Mouse (Mus musculus) cerebellum, postnatal 4 days (tissue): Measurements from ENCODE around the gene Zfp524.

Experiments
- DNase-seq, 2 experiments: peaks; one replicate each; pipeline ENCODE4 v3.0.0; 2022; ENCODE audit warnings: low spot score in 2 of 2, mixed read lengths in 1 of 2

Zfp524 gene

DNA sequence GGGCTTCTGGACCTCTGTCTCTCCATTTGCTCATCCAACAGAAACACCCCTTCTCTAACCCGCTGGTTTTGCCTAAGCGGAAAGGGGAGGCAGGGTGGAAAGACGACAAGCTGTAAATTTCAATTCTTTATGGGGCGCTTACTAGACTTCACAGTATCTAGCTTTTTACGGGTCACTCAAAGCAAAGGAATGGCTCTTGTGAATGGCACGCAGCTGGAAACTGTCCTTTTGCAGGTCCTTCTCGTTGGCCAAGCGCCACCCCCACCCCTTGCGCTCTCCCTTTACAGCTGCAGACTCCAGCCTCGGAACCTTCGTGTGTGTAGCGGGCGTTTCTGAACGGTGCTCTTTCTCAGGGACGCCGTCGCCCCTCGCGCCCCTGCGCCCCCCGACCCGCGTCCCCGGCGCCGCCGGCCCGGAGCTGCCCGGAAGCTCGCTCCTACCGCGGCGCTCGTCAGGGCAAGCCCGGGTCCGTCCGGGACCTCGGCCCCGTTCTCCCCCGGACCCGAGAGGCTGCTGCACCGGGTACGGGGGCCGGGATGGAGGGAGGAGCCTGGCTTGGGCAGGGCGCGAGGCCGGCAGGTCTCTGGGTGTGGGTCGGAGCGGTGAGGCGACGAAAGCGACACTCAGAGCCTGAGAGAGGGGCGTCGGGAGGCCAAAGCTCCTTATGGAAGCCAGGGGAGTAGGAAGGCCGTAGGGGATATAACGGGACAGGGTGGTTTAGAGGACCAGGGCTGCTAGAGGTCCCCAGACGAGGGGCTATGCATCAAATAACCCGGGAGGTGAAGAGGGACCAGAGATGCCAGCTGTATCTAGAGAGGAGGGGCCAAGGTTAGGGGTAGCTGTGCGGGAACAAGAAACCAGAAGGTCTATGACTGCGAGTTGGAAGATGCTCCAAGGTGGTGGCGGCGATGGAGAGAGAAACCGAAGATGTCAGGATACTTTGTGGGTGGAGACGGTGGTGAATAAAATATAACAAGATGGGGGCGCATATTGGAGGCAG lies 37.3 kb downstream of the Zfp524 start, which contains the start of gene Zfp580:
Zfp580 (plus strand) TSS at position 346 of the 1,000 bp plus-strand sequence.
- peak; percentile 70 to 83 for DNase-seq

DNA sequence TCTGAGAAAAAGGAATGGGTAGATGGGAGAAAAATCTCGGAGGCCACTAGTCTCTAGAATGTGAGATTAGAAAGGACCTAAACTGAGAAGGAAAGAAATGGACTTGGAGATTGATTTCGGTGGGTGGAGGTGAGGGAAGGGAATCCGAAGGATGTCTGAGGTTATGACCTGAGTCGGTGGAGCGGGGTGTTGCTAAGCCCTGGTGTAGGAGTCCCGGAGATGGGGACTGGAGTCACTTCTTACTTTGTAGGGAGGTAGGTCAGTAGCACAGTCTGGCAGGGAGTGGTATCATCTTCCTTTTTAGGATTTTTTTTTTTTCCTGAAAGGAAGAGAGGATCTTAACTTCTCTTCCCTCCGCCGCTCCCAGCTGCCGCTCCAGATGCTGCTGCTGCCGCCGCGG lies 38.2 kb downstream of the Zfp524 start:
- no peak for DNase-seq

DNA sequence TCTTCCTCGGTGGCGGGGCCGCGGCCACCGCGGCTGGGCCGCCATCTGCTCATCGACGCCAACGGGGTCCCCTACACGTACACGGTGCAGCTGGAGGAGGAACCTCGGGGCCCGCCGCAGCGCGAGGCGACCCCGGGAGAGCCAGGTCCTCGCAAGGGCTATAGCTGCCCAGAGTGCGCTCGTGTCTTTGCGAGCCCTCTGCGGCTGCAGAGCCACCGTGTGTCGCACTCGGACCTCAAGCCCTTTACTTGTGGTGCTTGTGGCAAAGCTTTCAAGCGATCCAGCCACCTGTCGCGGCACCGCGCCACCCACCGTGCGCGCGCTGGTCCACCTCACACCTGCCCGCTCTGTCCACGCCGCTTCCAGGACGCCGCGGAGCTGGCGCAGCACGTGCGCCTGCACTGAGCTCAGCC lies 38.7 kb downstream of the Zfp524 start:
- DNase-seq: no peak

DNA sequence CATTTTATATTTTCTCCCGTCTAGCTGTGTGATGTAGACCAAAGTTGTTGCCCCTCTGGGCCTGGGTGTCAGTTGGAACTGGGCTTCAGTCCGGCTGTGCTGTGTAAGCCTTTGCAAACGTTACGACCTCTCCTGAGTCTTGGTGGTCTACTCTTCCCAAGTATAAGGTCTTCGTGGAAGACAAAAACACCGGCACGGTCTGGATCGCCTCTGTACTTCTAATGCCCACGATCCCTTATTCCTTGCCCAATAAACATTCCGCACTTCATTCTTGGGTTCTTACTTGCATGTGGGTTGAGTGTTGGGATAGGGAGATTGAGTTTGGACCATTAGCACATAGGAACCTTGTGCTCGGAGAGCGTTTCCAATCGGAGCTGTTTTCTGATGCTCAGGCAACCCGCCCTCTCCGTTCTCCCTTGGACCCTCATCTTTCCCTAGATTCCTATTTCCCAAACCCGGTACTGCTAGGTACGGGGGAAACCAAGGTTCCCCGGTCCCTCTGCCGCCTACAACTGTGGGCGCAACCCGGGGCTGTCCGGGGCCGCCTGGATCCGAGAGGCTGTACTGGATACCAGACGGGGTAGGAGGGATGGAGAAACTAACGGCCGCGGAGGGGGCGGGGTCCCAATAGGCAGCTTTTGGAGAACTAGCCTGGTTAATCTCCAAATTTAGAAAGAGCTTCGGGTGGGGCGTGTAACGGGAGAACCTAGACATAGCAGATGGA lies 39.4 kb downstream of the Zfp524 start:
- no peak for DNase-seq

DNA sequence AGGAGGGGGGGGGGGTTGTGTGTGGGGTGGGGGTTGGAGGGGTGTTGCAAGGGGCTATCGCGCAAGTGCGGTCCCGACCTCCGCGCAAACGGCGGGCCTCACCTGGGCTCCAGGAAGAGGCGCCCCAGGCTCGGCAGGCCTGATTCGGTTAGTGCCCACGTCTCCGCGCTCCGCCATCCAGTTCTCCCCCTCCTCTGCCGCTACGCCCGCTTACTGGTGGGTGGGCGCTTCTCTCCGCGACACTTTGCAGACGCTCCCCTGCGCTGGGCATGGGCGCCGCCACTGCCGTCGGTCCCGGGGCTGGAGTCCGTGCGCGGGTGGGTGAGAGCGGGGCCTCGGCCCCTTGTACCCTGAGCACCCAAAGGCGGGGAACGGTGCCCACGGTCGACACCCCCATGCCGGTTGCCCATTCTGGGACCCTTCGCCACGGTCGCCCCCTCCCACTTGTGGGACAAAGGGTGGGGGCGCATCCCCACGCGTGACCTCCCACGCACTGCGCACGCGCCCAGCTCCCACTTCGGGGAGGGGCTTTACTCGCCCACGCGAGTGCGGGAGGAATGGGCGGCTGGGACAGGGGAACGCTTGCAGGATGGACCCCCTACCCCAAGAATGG lies 42.5 kb downstream of the Zfp524 start:
- peak in 1 of 2 experiments; percentile 45 for DNase-seq

DNA sequence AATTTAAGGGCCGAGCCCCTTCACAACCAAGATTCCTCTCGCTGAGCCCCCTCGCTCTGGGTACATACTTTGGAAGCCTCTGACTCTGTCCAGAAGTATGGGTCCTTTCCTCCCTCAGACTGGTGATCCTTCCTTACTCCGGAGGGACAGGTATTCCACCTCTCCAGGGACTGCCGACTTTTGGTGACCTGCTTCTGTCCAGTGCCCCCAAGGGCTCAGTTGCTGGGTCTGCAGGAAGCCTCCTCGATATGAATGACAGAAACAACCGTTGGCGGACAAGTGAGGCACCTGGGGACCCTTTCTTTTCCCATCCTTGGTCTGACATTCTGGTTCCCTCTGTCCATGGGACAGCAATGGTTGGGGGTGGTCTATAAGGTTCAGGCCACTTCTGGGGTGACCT lies 43.2 kb downstream of the Zfp524 start:
- DNase-seq: no peak

DNA sequence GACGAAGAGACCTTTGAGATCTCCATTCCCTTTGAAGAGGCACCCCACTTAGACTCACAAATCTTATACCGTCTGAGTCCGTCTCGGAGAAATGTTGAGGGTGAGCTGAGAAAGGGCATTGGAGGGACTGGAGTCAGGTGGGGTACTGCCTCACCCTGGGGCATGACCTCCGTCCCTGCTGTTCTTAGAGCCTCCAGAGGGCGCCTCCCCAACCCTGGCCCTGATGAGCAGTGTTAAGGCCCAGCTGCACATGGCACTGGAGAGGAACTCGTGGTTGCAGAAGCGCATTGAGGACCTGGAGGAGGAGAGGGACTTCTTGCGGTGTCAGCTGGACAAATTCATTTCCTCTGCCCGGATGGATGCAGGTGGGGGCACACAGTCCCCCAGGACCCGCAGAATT lies 43.6 kb downstream of the Zfp524 start:
- no peak for DNase-seq

DNA sequence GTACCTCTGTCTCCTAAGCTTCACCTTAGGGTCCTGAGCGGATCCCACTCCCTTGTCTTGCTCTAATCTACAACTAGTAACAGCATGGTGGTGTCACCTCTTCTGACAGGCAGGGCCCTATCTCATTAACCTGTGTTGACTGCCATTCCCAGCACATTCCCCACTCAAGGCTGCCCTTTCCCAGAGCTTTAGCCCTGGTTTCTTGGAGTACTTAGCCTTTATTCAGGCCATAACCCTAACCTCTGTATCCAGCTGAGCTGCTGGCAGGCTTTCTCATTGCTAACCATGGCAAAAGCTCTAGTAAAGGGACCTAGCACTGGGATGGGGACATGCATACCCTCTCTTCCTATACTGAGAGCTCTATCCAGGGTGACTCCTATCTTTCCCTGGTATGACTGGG lies 44.4 kb downstream of the Zfp524 start:
- no peak for DNase-seq

DNA sequence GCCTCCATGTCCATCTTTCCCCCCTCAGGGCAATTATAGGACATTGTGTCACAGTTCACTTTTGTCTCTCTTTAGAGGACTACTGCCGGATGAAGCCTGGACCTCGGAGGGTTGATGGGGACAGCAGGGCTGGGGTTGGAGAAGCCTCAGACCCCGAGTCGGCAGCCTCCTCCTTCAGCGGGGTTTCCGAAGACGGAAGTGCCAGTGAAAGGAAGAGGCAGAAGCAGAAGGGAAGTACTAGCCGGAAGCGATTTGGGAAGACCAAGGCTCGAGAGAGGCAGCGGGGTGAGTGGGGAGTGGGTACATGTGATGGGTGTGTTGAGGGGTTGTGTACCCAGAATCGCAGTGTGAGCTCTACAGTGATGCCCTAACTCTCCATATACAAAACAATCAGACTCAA lies 45.2 kb downstream of the Zfp524 start:
- no peak for DNase-seq

DNA sequence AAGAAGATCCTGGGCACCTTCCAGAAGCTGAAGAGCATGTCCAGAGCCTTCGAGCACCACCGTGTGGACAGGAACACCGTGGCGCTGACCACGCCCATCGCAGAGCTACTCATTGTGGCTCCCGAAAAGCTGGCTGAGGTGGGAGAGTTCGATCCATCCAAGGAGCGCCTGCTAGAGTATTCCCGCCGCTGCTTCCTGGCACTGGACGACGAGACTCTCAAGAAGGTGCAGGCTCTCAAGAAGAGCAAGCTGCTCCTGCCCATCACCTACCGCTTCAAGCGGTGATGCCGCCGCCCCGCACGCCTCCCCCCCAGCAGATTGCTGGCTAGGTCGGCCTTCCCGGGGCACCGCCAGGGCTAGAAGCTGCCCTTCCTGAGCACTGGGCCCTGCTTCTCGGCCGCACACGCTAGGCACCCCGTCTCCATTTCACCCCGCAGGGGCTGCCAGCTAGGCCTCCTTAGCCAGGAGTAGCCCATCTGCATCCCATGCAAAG lies 46.1 kb downstream of the Zfp524 start:
- peak in 1 of 2 experiments; percentile 82 for DNase-seq

DNA sequence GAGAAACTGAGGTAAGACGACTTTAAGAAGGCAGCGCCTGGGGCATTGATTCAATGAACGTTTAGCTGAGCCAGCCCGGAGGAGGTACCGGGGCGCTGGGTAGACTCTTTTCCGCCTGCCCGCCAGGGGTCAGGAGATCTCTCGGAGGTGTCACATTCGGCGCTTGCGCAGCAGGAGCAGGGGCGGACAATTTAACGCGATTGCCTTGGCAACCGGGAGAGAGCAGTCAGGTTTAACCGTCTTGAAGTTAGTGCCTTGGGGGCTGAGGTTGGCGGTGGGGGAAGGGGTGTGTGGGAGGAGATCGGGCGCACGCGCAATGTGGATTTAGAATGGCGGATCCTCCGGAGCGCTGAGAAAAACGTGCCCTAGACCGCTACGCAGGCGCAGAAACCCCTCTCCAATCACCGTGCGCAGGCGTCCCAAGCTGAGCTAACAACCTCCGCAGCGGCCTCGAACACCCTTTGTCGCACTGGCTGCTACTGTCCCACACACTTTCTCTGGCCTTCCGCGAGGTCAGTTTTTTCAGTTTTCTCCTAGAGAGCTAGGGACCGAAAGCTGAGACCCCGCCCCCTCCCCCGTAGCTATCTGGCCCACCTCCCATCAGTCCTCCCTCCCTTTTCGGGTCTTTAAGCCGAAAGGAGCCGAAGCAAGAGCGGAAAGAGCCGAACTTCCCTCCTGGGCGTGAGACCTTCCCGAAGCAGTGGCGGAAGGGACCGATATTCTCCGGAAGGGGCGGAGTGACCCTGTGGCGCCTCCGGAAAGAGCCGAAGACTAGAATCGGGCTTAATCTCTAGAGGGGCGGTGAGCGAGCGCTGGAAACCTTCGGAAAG lies 46.9 kb downstream of the Zfp524 start:
- peak; percentile 97 to 99 for DNase-seq

DNA sequence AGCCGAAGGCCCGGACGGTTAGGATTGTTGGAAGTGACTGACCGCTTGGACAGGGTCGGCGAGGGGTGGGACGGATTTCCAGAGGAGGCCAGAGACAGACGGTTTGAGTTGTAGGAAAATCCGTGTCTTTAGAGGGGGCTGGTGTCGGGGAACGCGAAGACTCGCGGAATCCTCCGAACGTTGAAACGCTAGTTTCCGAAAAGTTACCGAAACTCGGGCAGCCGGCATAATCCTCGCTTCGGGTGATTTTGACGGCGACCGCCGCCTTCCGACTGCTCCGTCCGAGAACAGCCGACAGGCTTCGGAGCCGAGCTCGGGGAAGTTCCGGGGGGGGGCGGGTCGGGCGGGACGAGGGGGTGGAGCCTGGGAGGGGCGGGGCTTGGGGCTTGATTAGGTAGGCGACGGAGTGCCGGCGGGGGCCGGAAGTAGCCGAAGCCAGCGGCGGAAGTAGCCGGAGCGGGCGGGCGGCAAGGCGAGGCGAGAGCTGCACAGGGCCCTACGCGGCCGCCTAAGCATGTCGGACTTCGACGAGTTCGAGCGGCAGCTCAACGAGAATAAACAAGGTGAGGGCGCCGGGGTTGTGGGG lies 47.7 kb downstream of the Zfp524 start, which contains the start of gene U2af2:
U2af2 (plus strand) TSS at position 370 of the 586 bp plus-strand sequence.
- DNase-seq: peak; percentile 93 to 96

DNA sequence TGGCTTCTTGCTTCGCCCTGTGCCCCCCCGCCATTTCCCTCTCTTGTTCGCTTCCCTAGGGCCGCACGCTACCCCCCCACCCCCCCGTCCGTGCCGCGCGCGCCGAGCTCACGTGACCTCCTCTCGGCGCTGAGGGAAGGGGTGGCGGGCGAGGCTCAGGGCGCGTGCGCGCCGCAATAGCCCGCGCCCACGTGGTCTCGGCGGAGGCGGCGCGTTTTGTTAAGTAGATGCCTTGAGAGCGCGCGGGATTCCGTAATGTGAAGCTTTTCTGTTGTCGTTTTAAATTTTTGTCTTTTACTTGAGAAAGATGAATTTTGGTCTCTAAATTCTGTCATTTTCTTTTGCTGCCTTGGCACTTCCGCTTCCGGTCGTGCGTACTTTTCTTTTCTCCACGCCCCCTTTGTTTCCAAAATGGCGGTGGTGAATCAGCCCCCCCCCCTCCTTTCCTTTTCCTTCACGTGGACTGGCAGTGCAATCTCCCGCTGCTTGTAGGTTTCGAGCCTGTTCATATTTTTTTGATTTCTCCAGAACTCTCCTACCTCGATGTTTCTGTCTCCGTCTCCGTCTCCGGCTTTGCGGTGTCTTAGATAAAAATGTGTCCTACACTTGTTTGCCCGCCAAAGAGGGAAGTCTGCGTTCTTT lies 48.3 kb downstream of the Zfp524 start:
- DNase-seq: no peak

DNA sequence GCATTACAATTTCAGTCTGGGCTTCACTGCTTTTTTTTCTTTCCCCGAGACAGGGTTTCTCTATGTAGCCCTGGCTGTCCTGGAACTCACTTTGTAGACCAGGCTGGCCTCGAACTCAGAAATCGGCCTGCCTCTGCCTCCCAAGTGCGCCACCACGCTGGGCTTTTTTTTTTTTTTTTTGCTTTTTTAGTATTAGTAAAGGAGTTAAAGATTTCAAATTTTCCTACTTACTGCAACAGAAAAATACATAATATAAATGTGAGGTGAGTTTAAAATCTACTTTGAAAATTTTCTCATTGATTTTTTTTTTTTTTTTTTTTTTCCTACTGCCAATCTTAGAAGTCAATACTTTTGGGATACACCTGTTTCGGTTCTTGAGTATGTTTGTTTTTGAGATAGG lies 50.7 kb downstream of the Zfp524 start:
- DNase-seq: no peak
